In the genomic region with DNA sequence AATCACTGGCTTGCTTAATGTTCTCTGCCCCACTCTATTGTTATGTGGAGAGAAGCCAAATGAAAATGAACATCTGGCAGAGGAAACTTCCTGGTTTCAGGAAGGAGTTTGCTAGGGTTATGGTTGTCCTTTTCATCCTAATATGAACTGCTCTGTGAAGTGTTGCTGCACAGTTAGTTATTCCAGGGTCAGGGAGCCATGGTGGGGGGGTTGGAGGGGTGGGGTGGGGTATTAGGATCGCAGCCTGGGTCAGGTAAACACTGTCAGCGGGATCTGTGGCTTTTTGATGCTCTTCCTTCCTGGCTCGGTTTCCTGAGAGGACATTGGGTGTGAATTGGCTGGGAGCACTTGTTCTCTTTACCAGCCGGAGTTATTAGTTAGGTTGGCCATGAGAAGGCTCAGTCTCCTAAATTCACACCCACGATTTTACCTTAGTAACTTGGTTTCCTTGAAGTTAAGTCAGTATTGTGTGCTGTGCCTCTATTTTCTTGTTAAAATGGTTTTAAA, we compare ENCODE assay signal across 9 mouse cellular contexts.
DNase-seq lines count a peak whose midpoint lies in the region; ATAC-seq lines count a peak whose summit lies in the region.
"Had no signal": no experiment of that assay in that cellular context is flagged by ENCODE, and none has a peak within 500 bp of the region (broad histone marks: within the 10 kb centered on the region; RNA-seq: fewer than 3 reads in every experiment).

No protein-coding gene starts in this region.

- no peak for DNase-seq in hindbrain, embryonic 11.5 days (ENCODE audit: low spot score)
- no peak for DNase-seq in lung, postnatal 25 days (ENCODE audit: low spot score)
- no peak for DNase-seq in intestine, embryonic 14.5 days (ENCODE audit: low spot score)
- no peak for DNase-seq in urinary bladder, adult 18-20 months (ENCODE audit: low spot score in 2 of 2)
- DNase-seq in frontal cortex, postnatal 10 days (ENCODE audit: low spot score in 2 of 2): no peak
- DNase-seq: thymus, adult 18-20 months had no signal

- H3K9ac ChIP-seq in hindbrain, embryonic 13.5 days: no peak overlapping the region
- H3K9ac ChIP-seq in hindbrain, embryonic 11.5 days (ENCODE audit: low read depth, low read length): no peak overlapping the region
- H3K9ac ChIP-seq in lung, embryonic 15.5 days: no peak overlapping the region
- H3K9ac ChIP-seq in intestine, embryonic 14.5 days (ENCODE audit: low read length): no peak overlapping the region
- H3K9ac ChIP-seq: neural tube, embryonic 12.5 days had no signal

- H3K4me1 ChIP-seq in hindbrain, embryonic 13.5 days (replicated peaks): peaks cover 8% of the 10 kb centered on the region
- H3K4me1 ChIP-seq in hindbrain, embryonic 11.5 days (replicated peaks; ENCODE audit: control insufficient read depth, insufficient read depth, low read length): no peaks in the 10 kb centered on the region
- H3K4me1 ChIP-seq in lung, embryonic 15.5 days: peaks cover 27% of the 10 kb centered on the region
- peaks cover 10% of the 10 kb centered on the region for H3K4me1 ChIP-seq in intestine, embryonic 14.5 days (replicated peaks; ENCODE audit: control insufficient read depth, insufficient read depth, low read length)

- no peaks in the 10 kb centered on the region for H3K27me3 ChIP-seq in hindbrain, embryonic 13.5 days
- no peaks in the 10 kb centered on the region for H3K27me3 ChIP-seq in hindbrain, embryonic 11.5 days (ENCODE audit: control insufficient read depth, insufficient read depth, low read length)
- H3K27me3 ChIP-seq in lung, embryonic 15.5 days: no peaks in the 10 kb centered on the region
- no peaks in the 10 kb centered on the region for H3K27me3 ChIP-seq in intestine, embryonic 14.5 days (replicated peaks; ENCODE audit: control insufficient read depth, insufficient read depth, low read length)
- H3K27me3 ChIP-seq: neural tube, embryonic 12.5 days had no signal

- no peaks in the 10 kb centered on the region for H3K9me3 ChIP-seq in hindbrain, embryonic 13.5 days
- no peaks in the 10 kb centered on the region for H3K9me3 ChIP-seq in hindbrain, embryonic 11.5 days (ENCODE audit: control insufficient read depth, low read length)
- no peaks in the 10 kb centered on the region for H3K9me3 ChIP-seq in lung, embryonic 15.5 days
- H3K9me3 ChIP-seq in intestine, embryonic 14.5 days (ENCODE audit: control insufficient read depth, low read length): no peaks in the 10 kb centered on the region
- H3K9me3 ChIP-seq: neural tube, embryonic 12.5 days had no signal

- no peak for ATAC-seq in hindbrain, embryonic 13.5 days (ENCODE audit: low FRiP score)
- ATAC-seq in hindbrain, embryonic 11.5 days (ENCODE audit: low FRiP score): no peak
- peak; percentile 64; the same call in 1 of the 2 replicates for ATAC-seq in lung, embryonic 15.5 days (ENCODE audit: borderline replicate concordance, extremely low read depth, low FRiP score, low TSS enrichment)
- no peak for ATAC-seq in intestine, embryonic 14.5 days (replicated peaks; ENCODE audit: low FRiP score, low TSS enrichment, low read depth)

- H3K4me3 ChIP-seq in hindbrain, embryonic 13.5 days: no peak overlapping the region
- H3K4me3 ChIP-seq in hindbrain, embryonic 11.5 days (ENCODE audit: low read depth, low read length): no peak overlapping the region
- no peak overlapping the region for H3K4me3 ChIP-seq in lung, embryonic 15.5 days
- H3K4me3 ChIP-seq in intestine, embryonic 14.5 days (ENCODE audit: low read depth, low read length): no peak overlapping the region
- H3K4me3 ChIP-seq: neural tube, embryonic 12.5 days had no signal

- WGBS in hindbrain, embryonic 13.5 days: 90% methylated on average over 5 of the region's 5 CpGs
- 79% methylated on average over 5 of the region's 5 CpGs for WGBS in hindbrain, embryonic 11.5 days
- WGBS in lung, embryonic 15.5 days: 37% methylated on average over 5 of the region's 5 CpGs
- 47% methylated on average over 5 of the region's 5 CpGs for WGBS in intestine, embryonic 14.5 days

- H3K27ac ChIP-seq in hindbrain, embryonic 13.5 days: peak overlapping the region; percentile 64; the same call in 1 of the 2 replicates
- H3K27ac ChIP-seq in hindbrain, embryonic 11.5 days (ENCODE audit: low read depth, low read length): no peak overlapping the region
- peak overlapping the region; percentile 57 for H3K27ac ChIP-seq in lung, embryonic 15.5 days
- H3K27ac ChIP-seq in intestine, embryonic 14.5 days (ENCODE audit: low read depth): peak overlapping the region; percentile 73
- H3K27ac ChIP-seq: neural tube, embryonic 12.5 days had no signal

- H3K4me2 ChIP-seq in hindbrain, embryonic 13.5 days: no peak overlapping the region
- H3K4me2 ChIP-seq in hindbrain, embryonic 11.5 days (replicated peaks; ENCODE audit: low read depth, low read length): no peak overlapping the region
- peak overlapping the region; percentile 24 for H3K4me2 ChIP-seq in lung, embryonic 15.5 days
- no peak overlapping the region for H3K4me2 ChIP-seq in intestine, embryonic 14.5 days (ENCODE audit: low read length)
- H3K4me2 ChIP-seq: neural tube, embryonic 12.5 days had no signal

- no peaks in the 10 kb centered on the region for H3K36me3 ChIP-seq in hindbrain, embryonic 13.5 days
- H3K36me3 ChIP-seq in hindbrain, embryonic 11.5 days (ENCODE audit: control insufficient read depth, insufficient read depth, low read length): no peaks in the 10 kb centered on the region
- H3K36me3 ChIP-seq in lung, embryonic 15.5 days: no peaks in the 10 kb centered on the region
- H3K36me3 ChIP-seq in intestine, embryonic 14.5 days (ENCODE audit: control insufficient read depth, insufficient read depth, low read length): no peaks in the 10 kb centered on the region
- H3K36me3 ChIP-seq: neural tube, embryonic 12.5 days had no signal
